Mouse (Mus musculus): ENCODE results near the gene Ihh. TPM values are rescaled to one million over a fixed set of nuclear protein-coding genes. Genes with fewer than 3 reads are reported as not detected.

The Ihh gene
- total RNA-seq (2012; rRNA removed) = not detected in 2 replicates
- not detected in 2 replicates for total RNA-seq (2014; rRNA removed)
- polyA plus RNA-seq (2012; ENCODE audit: insufficient read length, low read depth) = not detected in 2 replicates

GRCm38 (mm10) chr1:74951556-74952210, at the start of gene Ihh:
Gene Ihh, minus strand, starts transcription at chr1:74951672.
- H3K9ac ChIP-seq (ENCODE audit: insufficient read depth, low read depth) = no peak within 1 kb of the TSS
- dilution Hi-C loops (cut with MboI; ENCODE audit: extremely low pct_ligation_motif_present, extremely low pct_unique_long_range_greater_than_20kb, low sequenced_read_pairs) = no loop called here
- peaks cover 17% of the 10 kb centered on the region for H3K9me3 ChIP-seq (replicated peaks; ENCODE audit: low read length)
- in situ Hi-C loops (cut with MboI; ENCODE audit: low pct_ligation_motif_present, low pct_unique_long_range_greater_than_20kb, low sequenced_read_pairs) = no loop called here
- no peak within 1 kb of the TSS for H3K27ac ChIP-seq (ENCODE audit: insufficient read depth, low read depth)
- no peaks in the 10 kb centered on the region for H3K36me3 ChIP-seq (replicated peaks in 1 of 2; ENCODE audit: control insufficient read depth in 1 of 2, insufficient read depth in 1 of 2, low read length in 1 of 2)
- H3K4me2 ChIP-seq (ENCODE audit: insufficient read depth, low read depth, poor library complexity, severe bottlenecking) = no peak within 1 kb of the TSS
- H3K4me3 ChIP-seq (replicated peaks in 1 of 3; ENCODE audit: low read depth in 2 of 3, low read length in 2 of 3, poor library complexity in 1 of 3) = no peak within 1 kb of the TSS
- DNase-seq (ENCODE audit: extremely low read depth) = no peak
- peaks cover 37% of the 10 kb centered on the region for H3K27me3 ChIP-seq (replicated peaks)
- H3K79me2 ChIP-seq (replicated peaks; ENCODE audit: control insufficient read depth, extremely low read depth, insufficient read depth, poor library complexity, severe bottlenecking) = no peaks in the 10 kb centered on the region
- TF ChIP-seq GABPA (IDR thresholded peaks at IDR 0.05; ENCODE audit: insufficient replicate concordance, low read depth, low read length) (no peak), PAX5 (IDR thresholded peaks at IDR 0.05; ENCODE audit: low read length) (no peak), CHD2 (IDR thresholded peaks at IDR 0.05; ENCODE audit: low read length) (no peak), EP300 (IDR thresholded peaks at IDR 0.05; ENCODE audit: low read length) (no peak), UBTF (IDR thresholded peaks at IDR 0.05; ENCODE audit: low read depth, low read length) (no peak), ZMIZ1 (IDR thresholded peaks at IDR 0.05; ENCODE audit: low read depth, low read length) (no peak), NRF1 (IDR thresholded peaks at IDR 0.05; ENCODE audit: low read depth, low read length) (no peak), KAT2A (IDR thresholded peaks at IDR 0.05; ENCODE audit: insufficient replicate concordance, low read length) (no peak), USF2 (conservative IDR thresholded peaks at IDR 0.05; ENCODE audit: low read depth, low read length) (no peak)
- peaks cover 0 to 6% of the 10 kb centered on the region in 2 experiments; a peak in 2 of 4 replicates for H3K4me1 ChIP-seq (ENCODE audit: control insufficient read depth in 1 of 2, insufficient read depth in 2 of 2)

GRCm38 (mm10) chr1:75001183-75001582, 49.7 kb upstream of the Ihh start:
- H3K27me3 ChIP-seq (replicated peaks) = no peaks in the 10 kb centered on the region
- in situ Hi-C loops (cut with MboI; ENCODE audit: low pct_ligation_motif_present, low pct_unique_long_range_greater_than_20kb, low sequenced_read_pairs) (no loop called here), dilution Hi-C loops (cut with MboI; ENCODE audit: extremely low pct_ligation_motif_present, extremely low pct_unique_long_range_greater_than_20kb, low sequenced_read_pairs) (no loop called here)
- no peak overlapping the region for H3K4me2 ChIP-seq (ENCODE audit: insufficient read depth, low read depth, poor library complexity, severe bottlenecking)
- no peak for TF ChIP-seq GABPA (IDR thresholded peaks at IDR 0.05; ENCODE audit: insufficient replicate concordance, low read depth, low read length)
- TF ChIP-seq TBP (conservative IDR thresholded peaks at IDR 0.05; ENCODE audit: low read depth, low read length) = no peak
- no peak for TF ChIP-seq POLR2A (IDR thresholded peaks at IDR 0.05; ENCODE audit: low read depth, low read length)
- TF ChIP-seq ZMIZ1 (IDR thresholded peaks at IDR 0.05; ENCODE audit: low read depth, low read length) = no peak
- no peak for TF ChIP-seq E2F4 (IDR thresholded peaks at IDR 0.05; ENCODE audit: insufficient replicate concordance, low read depth, low read length)
- no peak for TF ChIP-seq TCF12 (IDR thresholded peaks at IDR 0.05; ENCODE audit: low read depth, low read length)
- TF ChIP-seq NRF1 (IDR thresholded peaks at IDR 0.05; ENCODE audit: low read depth, low read length) = no peak
- no peak for TF ChIP-seq POLR2AphosphoS2 (IDR thresholded peaks at IDR 0.05; ENCODE audit: low read depth, low read length)
- TF ChIP-seq ETS1 (conservative IDR thresholded peaks at IDR 0.05; ENCODE audit: low read depth, low read length) = no peak
- TF ChIP-seq ELF1 (IDR thresholded peaks at IDR 0.05; ENCODE audit: low read depth, low read length) = no peak
- no peak for TF ChIP-seq UBTF (IDR thresholded peaks at IDR 0.05; ENCODE audit: low read depth, low read length)
- no peak for TF ChIP-seq JUN (IDR thresholded peaks at IDR 0.05; ENCODE audit: insufficient read depth, low read depth, low read length)
- TF ChIP-seq NELFE (IDR thresholded peaks at IDR 0.05; ENCODE audit: low read depth, low read length) = no peak
- no peak for TF ChIP-seq CHD2 (IDR thresholded peaks at IDR 0.05; ENCODE audit: low read length)
- no peak for TF ChIP-seq BHLHE40 (IDR thresholded peaks at IDR 0.05; ENCODE audit: low read depth, low read length)
- TF ChIP-seq MEF2A (IDR thresholded peaks at IDR 0.05; ENCODE audit: borderline replicate concordance, low read depth, low read length) = no peak
- H3K36me3 ChIP-seq (replicated peaks in 1 of 2; ENCODE audit: control insufficient read depth in 1 of 2, insufficient read depth in 1 of 2, low read length in 1 of 2) = no peaks in the 10 kb centered on the region
- H3K4me3 ChIP-seq (replicated peaks in 1 of 3; ENCODE audit: low read depth in 2 of 3, low read length in 2 of 3, poor library complexity in 1 of 3) = no peak overlapping the region
- no peak overlapping the region for H3K27ac ChIP-seq (ENCODE audit: insufficient read depth, low read depth)
- no peaks in the 10 kb centered on the region for H3K9me3 ChIP-seq (replicated peaks; ENCODE audit: low read length)
- no peak overlapping the region for H3K9ac ChIP-seq (ENCODE audit: insufficient read depth, low read depth)
- no peaks in the 10 kb centered on the region for H3K79me2 ChIP-seq (replicated peaks; ENCODE audit: control insufficient read depth, extremely low read depth, insufficient read depth, poor library complexity, severe bottlenecking)
- DNase-seq (ENCODE audit: extremely low read depth) = no peak
- peaks cover 0 to 11% of the 10 kb centered on the region in 2 experiments; a peak in 1 of 4 replicates for H3K4me1 ChIP-seq (ENCODE audit: control insufficient read depth in 1 of 2, insufficient read depth in 2 of 2)
